8 mouse cellular contexts compared by ENCODE assay signal in the genomic region with DNA sequence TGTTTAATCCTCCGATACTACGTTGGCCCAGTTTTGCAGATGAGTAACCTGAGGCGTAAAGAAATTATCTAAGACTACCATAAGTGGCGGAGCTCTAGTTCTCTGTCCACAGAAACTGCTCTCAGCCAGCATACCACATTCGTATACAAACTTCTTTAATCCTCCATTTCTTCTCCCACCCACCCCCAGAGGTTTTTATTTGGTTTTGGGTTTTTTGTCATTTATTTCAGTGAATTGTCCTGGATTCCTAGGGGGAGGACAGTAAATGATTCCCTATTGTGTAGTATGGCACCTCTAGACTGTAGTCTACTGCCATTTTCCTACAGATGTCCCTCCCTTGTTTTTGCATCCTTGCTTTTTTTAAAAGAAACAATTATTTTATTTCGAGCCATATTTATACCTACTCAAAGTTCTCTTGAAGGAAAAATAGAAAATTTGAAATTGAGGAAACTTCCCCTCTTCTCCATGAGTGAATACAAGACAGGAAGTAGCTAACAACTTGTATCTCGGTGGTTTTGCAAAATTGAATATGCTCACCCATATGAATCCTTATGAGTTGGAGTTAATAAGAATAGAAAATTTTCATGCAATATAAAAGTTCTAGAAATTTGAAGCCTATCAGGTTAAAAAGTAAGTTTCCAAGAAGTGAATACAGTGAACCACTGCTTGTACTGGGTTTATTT. TPM values are rescaled to one million over a fixed set of nuclear protein-coding genes. Genes with fewer than 3 reads are reported as not detected.
DNase-seq lines count a peak whose midpoint lies in the region; ATAC-seq and TF ChIP-seq lines count a peak whose summit lies in the region.

No protein-coding gene starts in this region.

- peaks cover 3% of the 10 kb centered on the region; the same call in 1 of the 2 replicates for H3K36me3 ChIP-seq in embryonic facial prominence, embryonic 13.5 days
- no peaks in the 10 kb centered on the region for H3K36me3 ChIP-seq in limb, embryonic 14.5 days (ENCODE audit: control insufficient read depth, insufficient read depth, low read length)
- H3K36me3 ChIP-seq in stomach, postnatal 0 days (ENCODE audit: control insufficient read depth, insufficient read depth, low read length): no peaks in the 10 kb centered on the region

- no peak for TF ChIP-seq EP300 in stomach, postnatal 0 days (optimal IDR thresholded peaks at IDR 0.05)

- no peak for TF ChIP-seq CTCF in gastrocnemius, adult 2 months (IDR thresholded peaks at IDR 0.05)
- no peak for TF ChIP-seq CTCF in stomach, postnatal 0 days (IDR thresholded peaks at IDR 0.05; ENCODE audit: low read depth)

- TF ChIP-seq POLR2A in limb, embryonic 14.5 days (IDR thresholded peaks at IDR 0.05; ENCODE audit: borderline replicate concordance, extremely low read depth, insufficient read depth, insufficient read length): no peak

- peak overlapping the region; percentile 95 for H3K9ac ChIP-seq in embryonic facial prominence, embryonic 13.5 days
- H3K9ac ChIP-seq in limb, embryonic 14.5 days (ENCODE audit: low read depth, low read length, severe bottlenecking): peak overlapping the region; percentile 91
- peak overlapping the region; percentile 95 for H3K9ac ChIP-seq in stomach, postnatal 0 days (ENCODE audit: low read length)

- ATAC-seq in embryonic facial prominence, embryonic 13.5 days (ENCODE audit: insufficient number of reproducible peaks, insufficient read depth, low FRiP score, low TSS enrichment, low read depth): no peak
- no peak for ATAC-seq in limb, embryonic 14.5 days (ENCODE audit: low FRiP score, low read depth)
- ATAC-seq in stomach, postnatal 0 days (ENCODE audit: low FRiP score, low TSS enrichment): no peak

- 12% methylated on average over 7 of the region's 7 CpGs for WGBS in embryonic facial prominence, embryonic 13.5 days
- WGBS in limb, embryonic 14.5 days: 13% methylated on average over 7 of the region's 7 CpGs
- 8% methylated on average over 7 of the region's 7 CpGs for WGBS in stomach, postnatal 0 days

- intact Hi-C loops in gastrocnemius, adult 2 months (cut with DNase I): loop anchor here (2.0 to 5.0 kb wide), 2 partner anchors 46 to 109 kb away; partner anchors contain the start of gene Cdk13

- H3K4me2 ChIP-seq in embryonic facial prominence, embryonic 13.5 days: peak overlapping the region; percentile 71
- H3K4me2 ChIP-seq in limb, embryonic 14.5 days (replicated peaks; ENCODE audit: low read depth, low read length, severe bottlenecking): peak overlapping the region; percentile 75
- H3K4me2 ChIP-seq in stomach, postnatal 0 days (replicated peaks; ENCODE audit: low read depth): peak overlapping the region; percentile 74

- DNase-seq in gastrocnemius, adult 2 months: no peak
- no peak for DNase-seq in gastrocnemius, postnatal 10 days
- DNase-seq in 416B (ENCODE audit: low read depth): peak; percentile 48
- no peak for DNase-seq in limb, embryonic 14.5 days (ENCODE audit: low spot score)
- no peak for DNase-seq in stomach, postnatal 0 days (ENCODE audit: low spot score)
- no peak for DNase-seq in layer of hippocampus, adult 11-12 months (ENCODE audit: low spot score)
- no peak for DNase-seq in kidney, postnatal 25 days

- H3K4me1 ChIP-seq in embryonic facial prominence, embryonic 13.5 days: peaks cover 4% of the 10 kb centered on the region; the same call in 1 of the 2 replicates
- 0 out of 2 replicates have a peak, but pooled peaks cover 6% of the 10 kb centered on the region for H3K4me1 ChIP-seq in limb, embryonic 14.5 days (ENCODE audit: control insufficient read depth, insufficient read depth, low read length)
- H3K4me1 ChIP-seq in stomach, postnatal 0 days (replicated peaks; ENCODE audit: control insufficient read depth, insufficient read depth): no peaks in the 10 kb centered on the region

- H3K27ac ChIP-seq in gastrocnemius, adult 2 months: peak overlapping the region; percentile 97
- H3K27ac ChIP-seq in embryonic facial prominence, embryonic 13.5 days: peak overlapping the region; percentile 93; the same call in 1 of the 2 replicates
- peak overlapping the region; percentile 93; the same call in 1 of the 2 replicates for H3K27ac ChIP-seq in limb, embryonic 14.5 days (replicated peaks; ENCODE audit: low read depth, low read length)
- peak overlapping the region; percentile 96 for H3K27ac ChIP-seq in stomach, postnatal 0 days (replicated peaks)

- H3K4me3 ChIP-seq in gastrocnemius, adult 2 months: peak overlapping the region; percentile 88
- peak overlapping the region; percentile 83 for H3K4me3 ChIP-seq in embryonic facial prominence, embryonic 13.5 days
- peak overlapping the region; percentile 70 for H3K4me3 ChIP-seq in limb, embryonic 14.5 days (replicated peaks; ENCODE audit: low read length)
- H3K4me3 ChIP-seq in stomach, postnatal 0 days (ENCODE audit: low read depth, low read length): peak overlapping the region; percentile 79

- H3K9me3 ChIP-seq in embryonic facial prominence, embryonic 13.5 days: no peaks in the 10 kb centered on the region
- no peaks in the 10 kb centered on the region for H3K9me3 ChIP-seq in limb, embryonic 14.5 days (ENCODE audit: control insufficient read depth, low read length)
- no peaks in the 10 kb centered on the region for H3K9me3 ChIP-seq in stomach, postnatal 0 days (ENCODE audit: control insufficient read depth, low read length)

- no peaks in the 10 kb centered on the region for H3K27me3 ChIP-seq in embryonic facial prominence, embryonic 13.5 days
- H3K27me3 ChIP-seq in limb, embryonic 14.5 days (ENCODE audit: control insufficient read depth, insufficient read depth, low read length): no peaks in the 10 kb centered on the region
- no peaks in the 10 kb centered on the region for H3K27me3 ChIP-seq in stomach, postnatal 0 days (ENCODE audit: control insufficient read depth, insufficient read depth, low read length)

RNA-seq across cellular contexts. Expression of gene Sugct, which starts 0.7 kb away (rescaled TPM):
- 1 to 10 TPM in 1 of 2 experiments, under 1 TPM in 1; 0.82 to 1.4 TPM for total RNA-seq in gastrocnemius, adult 2 months (2021)
- total RNA-seq in gastrocnemius, postnatal 10 days (2021): 1 to 10 TPM in 1 of 2 experiments, under 1 TPM in 1; 0.82 to 1.1 TPM
- 4.9 and 5.0 TPM in 2 replicates for polyA plus RNA-seq in embryonic facial prominence, embryonic 13.5 days (2015; fragmentation: Nextera tagmentation; extraction: Ambion mirVana)
- polyA plus RNA-seq in limb, embryonic 14.5 days (2012; rRNA removed): 2.4 and 3.0 TPM in 2 replicates
- 3.6 and 4.2 TPM in 2 replicates for polyA plus RNA-seq in limb, embryonic 14.5 days (2014; fragmentation: Nextera tagmentation; extraction: Ambion mirVana)
- polyA plus RNA-seq in stomach, postnatal 0 days (2015; fragmentation: Nextera tagmentation; extraction: Ambion mirVana): 6.1 and 7.0 TPM in 2 replicates

RNA-seq across cellular contexts. Expression of gene Mplkip, which starts 1.0 kb away (rescaled TPM):
- 1 to 10 TPM; 3.8 to 6.1 TPM for total RNA-seq in gastrocnemius, adult 2 months (2021)
- total RNA-seq in gastrocnemius, postnatal 10 days (2021): 10 to 100 TPM in 1 of 2 experiments, 1 to 10 TPM in 1; 8.0 to 15.0 TPM
- 52.4 and 55.7 TPM in 2 replicates for polyA plus RNA-seq in embryonic facial prominence, embryonic 13.5 days (2015; fragmentation: Nextera tagmentation; extraction: Ambion mirVana)
- 18.4 and 18.6 TPM in 2 replicates for polyA plus RNA-seq in limb, embryonic 14.5 days (2012; rRNA removed)
- polyA plus RNA-seq in limb, embryonic 14.5 days (2014; fragmentation: Nextera tagmentation; extraction: Ambion mirVana): 49.3 and 56.4 TPM in 2 replicates
- 33.2 and 33.9 TPM in 2 replicates for polyA plus RNA-seq in stomach, postnatal 0 days (2015; fragmentation: Nextera tagmentation; extraction: Ambion mirVana)
